Mouse (Mus musculus) bone marrow macrophage, adult 2 months (primary cell): ENCODE data around the gene G3bp2.

ENCODE experiments used
- CTCF ChIP-seq: IDR thresholded peaks from 2 replicates; pipeline ENCODE4 v1.5.1; 2012; ENCODE audit warnings: low read depth, mild to moderate bottlenecking, low read length, moderate library complexity
- POLR2A ChIP-seq: IDR thresholded peaks from 2 replicates; pipeline ENCODE4 v1.6.1; 2012; ENCODE audit warnings: mild to moderate bottlenecking, low read depth, low read length, borderline replicate concordance

- no peak for TF ChIP-seq POLR2A
- TF ChIP-seq CTCF, result no peak
Measured at GRCm38 (mm10) chr5:92110818-92111355, 27.4 kb upstream of the G3bp2 start.
